Mouse (Mus musculus) megakaryocyte, embryonic 14.5 days (primary cell): ENCODE results near the gene Ctdsp1. TPM values are rescaled to one million over a fixed set of nuclear protein-coding genes. Genes with fewer than 3 reads are reported as not detected.

Source experiments
- H3K27me3 ChIP-seq: replicated peaks from 2 replicates; pipeline ENCODE3; 2012; ENCODE audit warnings: inconsistent platforms
- H3K36me3 ChIP-seq: replicated peaks from 2 replicates; pipeline ENCODE3; 2012; ENCODE audit warnings: low read length, inconsistent platforms, mixed read lengths
- H3K4me1 ChIP-seq: 2 replicates; pipeline ENCODE4 v1.6.1; 2012; ENCODE audit warnings: inconsistent platforms
- H3K4me3 ChIP-seq: replicated peaks from 2 replicates; pipeline ENCODE3; 2012; ENCODE audit warnings: moderate library complexity, mild to moderate bottlenecking, inconsistent platforms
- H3K9me3 ChIP-seq: 2 replicates; pipeline ENCODE4 v1.6.1; 2012; ENCODE audit warnings: inconsistent platforms
- FLI1 ChIP-seq: IDR thresholded peaks from 2 replicates; pipeline ENCODE4 v1.6.1; 2012; ENCODE audit warnings: low read length, inconsistent platforms, mixed read lengths
- GATA1 ChIP-seq: IDR thresholded peaks from 3 replicates; pipeline ENCODE4 v1.6.1; 2012; ENCODE audit warnings: mixed read lengths, low read length, inconsistent platforms, borderline replicate concordance
- polyA plus RNA-seq: library from polyadenylated mRNA; stranded (reverse); fragments of >175 nt; gene quantifications from 2 replicates; pipeline ENCODE4 v1.2.3, GENCODE M21; 2012; ENCODE audit warnings: low replicate concordance; ENCODE audit not compliant: insufficient read depth

Ctdsp1 gene
- polyA plus RNA-seq, 1 experiment, result 117 TPM

GRCm38 (mm10) chr1:74408589-74409504 is 17.5 kb downstream of the Ctdsp1 start, which contains the start of gene Vil1:
Gene Vil1 (plus strand): TSS chr1:74409376.
- Histone ChIP-seq H3K4me1 (peaks cover 10% of the 10 kb centered on the region; the same call in 1 of the 2 replicates), H3K36me3 (no peaks in the 10 kb centered on the region), H3K4me3 (no peak within 1 kb of the TSS), H3K27me3 (peaks cover 14% of the 10 kb centered on the region), H3K9me3 (no peaks in the 10 kb centered on the region)
- no peak for TF ChIP-seq GATA1
- TF ChIP-seq FLI1, result no peak

- no peaks in the 10 kb centered on the region for H3K9me3 ChIP-seq
- TF ChIP-seq GATA1 (no peak), FLI1 (no peak)
- peaks cover 21% of the 10 kb centered on the region for H3K27me3 ChIP-seq
- H3K4me3 ChIP-seq, result no peak overlapping the region
- H3K36me3 ChIP-seq, result no peaks in the 10 kb centered on the region
- H3K4me1 ChIP-seq, result peaks cover 20% of the 10 kb centered on the region
Observed at GRCm38 (mm10) chr1:74411753-74412325, 20.5 kb downstream of the Ctdsp1 start.

GRCm38 (mm10) chr1:74412711-74413110 is 21.4 kb downstream of the Ctdsp1 start:
- Histone ChIP-seq H3K36me3 (no peaks in the 10 kb centered on the region), H3K4me3 (no peak overlapping the region), H3K4me1 (peaks cover 20% of the 10 kb centered on the region), H3K27me3 (peaks cover 21% of the 10 kb centered on the region), H3K9me3 (no peaks in the 10 kb centered on the region)
- TF ChIP-seq GATA1 (no peak), FLI1 (no peak)

- Histone ChIP-seq H3K9me3 (no peaks in the 10 kb centered on the region), H3K36me3 (no peaks in the 10 kb centered on the region), H3K4me1 (peaks cover 15% of the 10 kb centered on the region), H3K27me3 (peaks cover 27% of the 10 kb centered on the region), H3K4me3 (peak overlapping the region; percentile 42)
- TF ChIP-seq FLI1 (no peak), GATA1 (no peak)
Observed at GRCm38 (mm10) chr1:74415143-74415542, 23.8 kb downstream of the Ctdsp1 start.

GRCm38 (mm10) chr1:74418747-74419439 is 27.6 kb downstream of the Ctdsp1 start:
- H3K4me3 ChIP-seq, result no peak overlapping the region
- peaks cover 27% of the 10 kb centered on the region for H3K4me1 ChIP-seq
- H3K9me3 ChIP-seq, result no peaks in the 10 kb centered on the region
- TF ChIP-seq FLI1, result no peak
- TF ChIP-seq GATA1, result no peak
- no peaks in the 10 kb centered on the region for H3K36me3 ChIP-seq
- peaks cover 47% of the 10 kb centered on the region for H3K27me3 ChIP-seq

GRCm38 (mm10) chr1:74419440-74419794 is 28.1 kb downstream of the Ctdsp1 start:
- Histone ChIP-seq H3K27me3 (peaks cover 48% of the 10 kb centered on the region), H3K9me3 (no peaks in the 10 kb centered on the region), H3K4me3 (no peak overlapping the region), H3K36me3 (no peaks in the 10 kb centered on the region), H3K4me1 (peaks cover 28% of the 10 kb centered on the region)
- TF ChIP-seq FLI1 (no peak), GATA1 (no peak)

GRCm38 (mm10) chr1:74423147-74423546 is 31.8 kb downstream of the Ctdsp1 start:
- Histone ChIP-seq H3K4me1 (peaks cover 33% of the 10 kb centered on the region), H3K36me3 (no peaks in the 10 kb centered on the region), H3K9me3 (no peaks in the 10 kb centered on the region), H3K27me3 (peaks cover 74% of the 10 kb centered on the region), H3K4me3 (no peak overlapping the region)
- TF ChIP-seq GATA1 (no peak), FLI1 (no peak)

GRCm38 (mm10) chr1:74425845-74426244 is 34.5 kb downstream of the Ctdsp1 start:
- H3K4me3 ChIP-seq, result peak overlapping the region; percentile 38
- no peaks in the 10 kb centered on the region for H3K36me3 ChIP-seq
- H3K4me1 ChIP-seq, result peaks cover 35% of the 10 kb centered on the region
- TF ChIP-seq FLI1 (no peak), GATA1 (no peak)
- peaks cover 69% of the 10 kb centered on the region for H3K27me3 ChIP-seq
- H3K9me3 ChIP-seq, result no peaks in the 10 kb centered on the region

- no peak overlapping the region for H3K4me3 ChIP-seq
- H3K36me3 ChIP-seq, result peaks cover 42% of the 10 kb centered on the region
- peaks cover 11% of the 10 kb centered on the region for H3K4me1 ChIP-seq
- H3K27me3 ChIP-seq, result peaks cover 11% of the 10 kb centered on the region
- TF ChIP-seq GATA1 (no peak), FLI1 (no peak)
- H3K9me3 ChIP-seq, result no peaks in the 10 kb centered on the region
Observed at GRCm38 (mm10) chr1:74433220-74433619, 41.9 kb downstream of the Ctdsp1 start.

- Histone ChIP-seq H3K9me3 (no peaks in the 10 kb centered on the region), H3K4me1 (peaks cover 10% of the 10 kb centered on the region), H3K4me3 (no peak overlapping the region), H3K27me3 (peaks cover 5% of the 10 kb centered on the region), H3K36me3 (peaks cover 56% of the 10 kb centered on the region)
- no peak for TF ChIP-seq FLI1
- no peak for TF ChIP-seq GATA1
Observed at GRCm38 (mm10) chr1:74434596-74434995, 43.3 kb downstream of the Ctdsp1 start.
